Mouse (Mus musculus) heart, postnatal 14 days (tissue): ENCODE measurements around the gene Hyal2. TPM values are rescaled to one million over a fixed set of nuclear protein-coding genes. Genes with fewer than 3 reads are reported as not detected.
A peak's percentile ranks its signal among the peaks of the same experiment; 100 is the strongest.

Experiments
- DNase-seq, 2 experiments: peaks; one replicate each; pipeline ENCODE4 v3.0.0; 2021 to 2022
- intact Hi-C: fragments of 180-260 bp; cut with DNase I; formaldehyde crosslinking; loops from one replicate; pipeline ENCODE4 v1.15.1; 2025
- long read RNA-seq, 2 experiments: library from polyadenylated mRNA; stranded (forward); transcript quantifications; one replicate each; pipeline ENCODE4 v2.0.0; 2021
- total RNA-seq, 2 experiments: library from RNA; stranded (reverse); gene quantifications; 2 replicates each; pipeline ENCODE4 v1.2.3; 2021

Hyal2 gene
- 10 to 100 TPM; 35.8 to 43.1 TPM for total RNA-seq
- long read RNA-seq, experiment 1, transcript Hyal2-201 (4 exons, 1,893 nt), result major isoform, 54 of 73 reads
- long read RNA-seq, experiment 1, partial matches to known transcripts, result 10 of 73 reads
- long read RNA-seq, experiment 1, other reads (novel, unspliced or antisense), result 7 of 73 reads
- long read RNA-seq, experiment 2, transcript Hyal2-201 (4 exons, 1,893 nt), result major isoform, 43 of 61 reads
- long read RNA-seq, experiment 2, partial matches to known transcripts, result 4 of 61 reads
- long read RNA-seq, experiment 2, other reads (novel, unspliced or antisense), result 12 of 61 reads

DNA sequence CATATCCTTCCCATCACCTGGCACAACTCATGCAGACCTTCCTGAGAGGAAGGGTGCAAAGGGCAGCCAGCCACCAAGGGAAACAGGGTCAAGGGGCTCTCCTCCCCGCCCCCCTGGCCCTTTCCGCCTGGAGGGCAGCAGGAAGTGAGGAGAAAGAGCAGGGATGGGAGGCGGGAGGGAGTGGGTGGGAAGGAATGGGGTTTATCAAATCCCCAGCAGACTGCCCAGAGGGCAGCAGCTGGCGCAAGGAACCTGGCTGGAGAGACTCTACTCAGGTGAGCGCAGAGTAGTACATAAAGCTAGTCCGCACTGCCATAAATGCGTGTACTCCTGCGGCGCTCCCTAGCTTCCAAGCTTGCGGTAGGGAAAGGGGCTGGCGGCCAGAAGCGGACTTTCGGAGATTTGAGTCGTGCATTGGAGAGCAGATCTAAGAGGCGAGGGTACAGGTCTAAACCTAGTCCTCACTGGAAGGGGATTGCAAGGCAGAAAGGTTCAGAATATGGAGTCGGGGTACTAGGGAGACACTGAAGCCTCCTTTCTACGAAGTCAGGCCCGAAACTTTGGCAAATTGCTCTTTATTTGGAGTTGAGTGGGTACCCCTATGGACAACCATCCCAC is at the start of gene Hyal2:
Gene Hyal2, plus strand, starts transcription at position 244 of the 618 bp plus-strand sequence.
- intact Hi-C loops, result no loop called here
- DNase-seq, result peak in 1 of 2 experiments; percentile 40

DNA sequence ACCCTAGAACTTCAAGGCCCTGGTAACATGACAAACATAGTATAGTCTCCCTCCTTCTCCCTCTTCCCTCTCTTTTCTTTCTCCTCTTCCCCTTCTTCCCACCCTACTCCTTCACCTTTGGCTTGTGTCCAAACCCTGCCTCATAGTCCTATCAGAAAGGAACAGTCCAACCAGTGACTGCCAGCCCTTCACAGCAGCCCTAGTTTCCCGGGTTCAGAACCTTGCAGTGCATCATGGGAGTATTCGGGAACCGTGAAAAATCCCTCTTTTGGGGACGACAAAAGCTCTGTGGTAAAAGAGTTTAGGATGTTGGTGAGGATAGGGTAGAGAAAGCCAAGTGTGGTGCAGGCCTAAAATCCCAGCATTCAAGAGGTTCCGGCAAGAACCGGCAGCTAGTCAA is 47.4 kb upstream of the Hyal2 start:
- DNase-seq, result no peak
- intact Hi-C loops, result no loop called here

DNA sequence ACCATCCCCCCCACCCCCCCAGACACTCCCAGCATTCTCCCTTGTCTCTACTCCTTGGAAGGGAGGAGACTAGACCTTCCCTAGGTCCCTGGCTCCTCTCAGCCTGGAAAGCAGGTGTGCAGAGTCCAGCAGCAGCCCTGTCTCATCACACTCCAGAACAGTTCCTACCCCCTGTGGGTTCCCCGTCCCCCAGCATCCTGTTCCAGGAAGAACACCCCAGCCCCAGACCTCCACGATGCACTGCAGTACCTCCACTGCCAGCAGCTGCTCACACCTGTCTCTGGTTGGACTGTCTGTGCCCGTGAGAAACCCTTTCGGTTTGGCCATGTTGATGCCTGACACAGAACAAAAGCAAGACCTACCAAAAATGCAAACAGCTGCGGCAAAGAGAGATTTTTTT is 46.6 kb upstream of the Hyal2 start:
- DNase-seq, result no peak
- intact Hi-C loops, result no loop called here

DNA sequence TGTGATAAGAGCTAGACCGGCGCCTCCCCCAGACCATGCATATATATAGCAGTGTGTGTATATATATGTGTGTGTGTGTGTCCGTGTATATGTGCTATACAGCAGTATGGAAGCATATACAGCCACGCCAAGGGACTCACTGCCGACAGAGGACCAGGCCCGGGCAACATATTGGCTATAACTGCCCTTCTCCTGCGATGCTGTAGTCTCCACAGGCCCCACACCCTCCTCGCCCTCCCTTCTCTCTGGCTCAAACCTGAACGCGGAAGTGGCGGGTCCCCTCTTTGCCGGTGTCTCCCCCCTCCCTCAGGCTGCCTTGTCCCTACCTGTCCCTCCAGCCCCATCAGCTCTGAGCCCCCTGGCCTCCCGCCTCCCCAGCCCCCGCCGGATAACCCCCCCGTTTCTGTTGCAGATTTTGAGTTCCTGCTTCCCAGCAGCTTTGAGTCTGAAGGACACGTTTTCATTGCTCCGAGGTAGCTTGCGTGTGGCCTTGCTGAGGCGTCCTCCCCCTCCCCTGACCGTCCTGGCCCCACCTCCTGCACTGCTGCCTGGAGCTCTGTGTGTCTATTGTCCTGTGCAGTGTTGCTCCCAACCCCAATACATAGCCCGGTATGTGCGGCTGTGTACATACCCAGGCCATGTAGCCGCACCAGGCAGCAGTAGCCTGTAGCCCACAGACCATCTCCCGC is 45.9 kb upstream of the Hyal2 start:
- intact Hi-C loops, result no loop called here
- DNase-seq, result no peak

DNA sequence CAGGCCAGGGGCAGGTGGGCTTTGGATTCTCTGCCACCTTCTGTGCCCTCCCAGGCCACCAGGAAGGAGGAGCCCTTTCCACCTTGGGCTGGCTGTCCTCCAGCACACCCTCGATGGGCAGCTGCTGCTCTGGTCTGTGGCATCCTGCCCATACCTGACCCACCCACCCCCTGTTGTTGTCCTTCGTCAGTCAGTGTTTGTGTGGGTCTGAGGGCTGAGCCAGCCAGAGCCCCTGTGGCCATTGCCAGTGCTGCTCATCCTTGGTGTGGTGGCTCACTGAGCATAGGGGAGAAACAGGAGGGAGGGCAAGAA is 45.4 kb upstream of the Hyal2 start:
- no peak for DNase-seq
- intact Hi-C loops, result no loop called here

DNA sequence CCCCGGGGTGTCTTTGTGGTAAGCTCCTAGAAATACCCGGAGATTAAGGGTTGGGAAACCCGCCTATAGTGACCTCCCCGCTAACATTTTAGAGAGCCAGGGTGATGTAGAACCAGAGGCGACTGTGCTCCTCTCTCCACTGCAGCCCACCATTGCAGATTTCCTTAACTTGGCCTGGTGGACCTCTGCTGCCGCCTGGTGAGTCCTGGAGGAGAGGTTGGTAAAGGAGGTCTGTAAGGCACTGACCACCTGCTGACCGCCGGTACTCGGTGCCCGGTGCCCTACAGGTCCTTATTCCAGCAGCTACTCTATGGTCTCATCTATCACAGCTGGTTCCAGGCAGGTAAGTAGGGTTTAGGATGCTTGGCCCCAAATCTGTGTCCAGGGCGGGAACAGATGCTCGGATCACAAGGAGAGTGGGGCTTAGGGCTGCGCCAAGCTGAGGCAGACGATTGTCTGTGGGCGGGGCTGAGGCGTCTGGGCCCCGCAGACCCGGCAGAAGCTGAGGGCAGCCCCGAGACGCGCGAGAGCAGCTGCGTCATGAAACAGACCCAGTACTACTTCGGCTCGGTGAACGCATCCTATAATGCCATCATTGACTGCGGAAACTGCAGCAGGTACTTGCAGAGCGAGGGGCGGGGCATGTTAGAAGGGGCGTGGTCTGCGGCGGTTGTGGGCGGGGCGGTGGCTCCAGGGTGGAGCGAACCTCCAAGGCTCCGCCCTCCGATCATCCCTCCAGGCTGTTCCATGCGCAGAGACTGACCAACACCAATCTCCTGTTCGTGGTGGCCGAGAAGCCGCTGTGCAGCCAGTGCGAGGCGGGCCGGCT is 41.3 kb upstream of the Hyal2 start:
- intact Hi-C loops, result no loop called here
- peak; percentile 58 to 75 for DNase-seq

DNA sequence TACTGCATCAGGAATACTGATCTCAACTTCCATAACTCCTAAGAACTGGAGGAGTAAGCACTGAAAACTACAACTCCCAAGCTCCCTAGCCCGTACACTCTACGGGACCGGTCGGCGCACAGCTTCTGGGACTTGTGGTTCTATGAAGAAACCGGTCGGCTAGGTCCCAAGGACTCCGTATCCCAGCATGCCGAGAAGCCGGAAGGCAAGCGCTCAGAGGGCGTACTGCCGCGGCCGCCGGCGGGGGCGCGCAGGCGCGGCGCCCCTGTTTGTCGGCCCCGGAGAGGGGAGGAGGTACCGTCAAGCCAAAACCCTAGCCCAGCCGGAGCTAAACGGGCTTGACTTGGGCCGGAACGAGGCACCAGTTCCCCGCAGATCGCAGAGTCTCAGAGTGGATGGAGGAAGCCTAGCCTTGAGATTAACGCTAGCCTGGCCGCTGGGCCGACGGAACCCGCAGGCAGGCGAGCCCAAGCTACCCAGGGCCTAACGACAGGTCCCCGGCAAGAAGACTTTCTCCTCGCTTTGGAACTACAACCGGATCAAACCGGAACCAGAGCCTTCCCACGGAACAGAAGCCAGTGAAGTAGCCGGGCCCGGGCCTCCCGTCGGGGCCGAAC is 33.8 kb upstream of the Hyal2 start, which contains the start of gene Tmem115:
Gene Tmem115, plus strand, starts transcription at position 155 of the 617 bp plus-strand sequence.
- intact Hi-C loops, result no loop called here

DNA sequence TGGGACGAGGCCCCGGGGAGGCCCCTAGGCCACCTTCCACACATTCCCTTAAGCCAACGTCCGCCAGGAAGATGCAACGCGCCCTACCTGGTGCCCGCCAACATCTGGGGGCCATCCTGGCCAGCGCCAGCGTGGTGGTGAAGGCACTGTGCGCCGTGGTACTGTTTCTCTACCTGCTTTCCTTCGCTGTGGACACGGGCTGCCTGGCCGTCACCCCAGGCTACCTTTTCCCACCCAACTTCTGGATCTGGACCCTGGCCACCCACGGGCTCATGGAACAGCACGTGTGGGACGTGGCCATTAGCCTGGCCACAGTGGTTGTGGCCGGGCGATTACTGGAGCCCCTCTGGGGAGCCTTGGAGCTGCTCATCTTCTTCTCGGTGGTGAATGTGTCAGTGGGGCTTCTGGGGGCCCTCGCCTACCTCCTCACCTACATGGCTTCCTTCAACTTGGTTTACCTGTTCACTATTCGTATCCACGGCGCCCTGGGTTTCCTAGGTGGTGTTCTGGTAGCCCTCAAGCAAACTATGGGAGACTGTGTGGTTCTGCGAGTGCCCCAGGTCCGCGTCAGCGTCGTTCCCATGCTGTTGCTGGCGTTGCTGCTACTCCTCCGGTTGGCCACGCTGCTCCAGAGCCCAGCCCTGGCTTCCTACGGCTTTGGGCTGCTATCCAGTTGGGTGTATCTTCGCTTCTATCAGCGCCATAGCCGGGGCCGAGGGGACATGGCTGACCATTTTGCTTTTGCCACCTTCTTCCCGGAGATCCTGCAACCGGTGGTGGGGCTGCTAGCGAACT is 33.1 kb upstream of the Hyal2 start:
- intact Hi-C loops, result no loop called here
- DNase-seq, result peak; percentile 45 to 56

More for the DNA sequence above, 33.8 kb upstream of the Hyal2 start, which contains the start of gene Tmem115:
- DNase-seq, result peak; percentile 89 to 92

DNA sequence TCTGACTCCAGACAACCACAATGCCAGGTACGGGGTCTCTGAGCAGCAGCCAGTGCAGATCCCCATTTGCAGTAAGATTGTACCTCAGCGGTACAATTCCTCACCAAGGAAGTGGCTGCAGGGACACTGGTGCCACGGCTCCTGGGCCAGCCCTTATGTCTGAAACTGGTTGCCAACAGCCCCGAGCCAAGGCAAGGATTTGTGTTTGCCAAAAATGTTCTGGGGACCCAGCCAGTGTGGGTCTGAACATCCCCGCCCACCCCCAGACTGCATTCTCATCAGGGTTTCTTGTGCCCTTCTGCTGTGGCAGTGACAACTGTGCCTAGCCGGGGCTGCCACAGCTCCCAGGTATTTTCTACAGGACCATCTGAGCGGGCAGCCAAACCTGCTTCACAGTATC is 29.5 kb upstream of the Hyal2 start:
- DNase-seq, result no peak
- intact Hi-C loops, result no loop called here

DNA sequence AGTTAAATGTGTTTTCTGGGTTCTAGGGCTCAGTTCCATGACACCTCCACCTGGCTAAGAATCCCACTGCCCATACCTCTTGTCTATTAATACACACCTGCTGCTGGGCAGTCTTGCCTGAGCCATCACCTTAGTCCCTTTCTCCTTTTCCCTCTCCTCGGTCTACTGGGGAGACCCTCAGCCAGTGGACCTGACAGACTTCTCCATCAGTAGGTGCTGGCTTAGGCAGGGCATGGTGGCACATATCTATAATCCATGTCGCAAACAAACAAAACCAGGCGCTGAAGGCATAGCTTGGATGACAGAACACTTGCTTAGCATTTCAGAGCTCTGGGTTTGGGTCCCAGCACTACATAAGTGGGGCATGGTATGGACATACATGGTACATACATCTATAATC is 29.0 kb upstream of the Hyal2 start:
- no peak for DNase-seq
- intact Hi-C loops, result no loop called here

DNA sequence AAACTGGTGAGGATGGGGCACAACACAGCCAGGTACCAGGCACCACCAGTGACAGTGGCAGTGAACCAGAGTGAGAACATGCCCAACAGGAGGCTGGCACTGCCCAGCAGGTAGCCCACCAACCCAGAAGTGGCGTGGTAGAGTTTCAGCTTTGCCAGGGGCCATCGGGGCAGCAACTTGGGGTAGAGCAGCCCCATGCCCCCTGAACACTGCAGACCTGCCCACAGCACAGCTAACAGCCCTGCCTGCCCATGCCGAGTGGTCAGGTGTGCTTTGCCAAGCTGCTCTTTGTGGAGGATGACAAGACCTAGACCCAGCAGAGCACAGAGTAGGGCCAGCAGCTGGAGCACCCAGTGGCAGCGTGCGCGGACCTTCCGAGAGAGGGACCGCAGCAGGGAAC is 27.8 kb upstream of the Hyal2 start:
- DNase-seq, result no peak
- intact Hi-C loops, result loop anchor here (5.0 kb wide), 1 partner anchor 718 kb away; the partner anchor contains the start of gene Dcaf1

DNA sequence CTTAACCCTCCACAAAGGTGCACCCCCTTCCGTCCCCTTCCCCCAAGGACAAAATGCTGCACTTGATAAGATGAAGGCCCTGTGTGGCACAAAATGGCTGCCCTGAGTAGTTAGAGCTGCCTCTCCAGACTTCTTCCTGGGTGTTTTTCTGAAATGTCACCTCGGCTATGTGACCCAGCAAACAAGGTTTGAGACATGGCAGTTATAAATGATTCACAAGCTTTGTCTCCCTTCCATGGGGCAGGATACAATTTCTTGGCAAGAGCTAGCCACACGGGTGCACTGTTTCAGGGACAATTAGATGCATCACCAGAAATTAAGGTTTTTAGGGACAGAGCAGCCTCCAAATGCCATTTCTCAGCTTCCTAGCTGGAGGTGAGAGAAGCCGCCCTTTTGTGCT is 27.3 kb upstream of the Hyal2 start:
- intact Hi-C loops, result loop anchor here (5.0 kb wide), 1 partner anchor 718 kb away; the partner anchor contains the start of gene Dcaf1
- DNase-seq, result no peak

DNA sequence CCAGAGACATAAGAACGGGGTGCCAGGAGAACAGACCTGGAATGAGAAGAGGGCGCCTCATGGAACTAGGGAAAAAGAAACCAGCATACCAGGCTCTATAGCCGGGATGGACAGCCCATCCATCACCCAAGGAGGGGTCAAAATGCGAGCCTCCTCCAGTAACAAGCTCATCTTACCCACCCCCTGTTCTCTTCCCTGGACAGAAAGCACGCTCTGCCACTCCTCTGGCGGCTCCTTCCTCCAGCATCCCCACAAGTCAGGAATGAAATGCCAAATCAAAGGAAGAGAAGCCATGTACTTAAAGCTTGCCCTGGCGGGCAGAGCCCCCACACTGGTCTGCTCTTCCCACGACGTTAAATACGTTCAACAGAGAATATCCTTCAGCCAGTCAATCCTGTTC is 26.7 kb upstream of the Hyal2 start:
- DNase-seq, result no peak
- intact Hi-C loops, result loop anchor here (5.0 kb wide), 1 partner anchor 719 kb away; the partner anchor contains the start of gene Dcaf1

DNA sequence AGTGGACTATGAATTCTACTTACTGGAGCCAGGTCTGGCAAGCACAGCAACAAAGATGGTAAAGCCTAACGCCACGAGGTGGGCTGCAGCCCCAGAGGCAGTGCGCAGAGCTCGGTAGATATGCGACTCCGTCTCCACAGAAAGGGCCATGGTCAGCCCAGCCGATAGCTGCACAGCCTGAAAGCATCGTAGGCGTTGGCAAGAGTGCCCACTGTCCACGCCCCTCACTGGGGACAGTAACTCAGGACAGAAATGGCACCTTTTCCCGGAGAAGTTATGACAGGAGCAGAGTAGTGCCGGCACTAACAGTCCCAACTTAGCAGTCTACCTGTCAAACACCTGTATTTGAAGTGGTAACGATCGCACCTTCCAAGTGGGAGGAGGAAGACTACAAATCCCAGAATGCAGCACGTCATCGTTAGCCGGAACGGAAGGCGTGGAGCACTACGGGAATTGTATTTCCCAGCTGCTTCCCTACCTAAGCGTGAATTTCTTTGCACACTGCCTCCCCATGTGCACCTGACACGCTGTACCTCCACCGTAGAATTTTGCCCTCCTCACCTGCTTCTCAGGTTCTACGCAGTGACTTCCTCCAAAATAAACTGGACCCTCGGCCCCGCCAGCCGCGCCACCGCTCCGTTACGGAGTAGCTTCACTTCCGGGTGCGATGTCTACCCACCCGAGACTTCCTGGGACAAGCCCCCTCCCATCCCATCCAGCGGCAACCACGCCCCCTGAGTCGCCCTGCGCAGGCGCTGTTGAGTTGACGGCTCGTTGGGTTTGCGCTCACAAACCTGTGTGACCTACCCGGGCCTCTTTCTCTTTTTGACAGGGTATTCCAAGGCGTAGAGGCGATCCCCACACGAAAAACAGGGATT is 26.0 kb upstream of the Hyal2 start, which contains the start of the genes Cyb561d2 and Nprl2:
Gene Cyb561d2, minus strand, starts transcription at position 720 of the 878 bp plus-strand sequence.
Gene Nprl2, plus strand, starts transcription at position 753 of the 878 bp plus-strand sequence.
- intact Hi-C loops, result loop anchor here (5.0 kb wide), 1 partner anchor 719 kb away; the partner anchor contains the start of gene Dcaf1
- peak; percentile 93 to 95 for DNase-seq

DNA sequence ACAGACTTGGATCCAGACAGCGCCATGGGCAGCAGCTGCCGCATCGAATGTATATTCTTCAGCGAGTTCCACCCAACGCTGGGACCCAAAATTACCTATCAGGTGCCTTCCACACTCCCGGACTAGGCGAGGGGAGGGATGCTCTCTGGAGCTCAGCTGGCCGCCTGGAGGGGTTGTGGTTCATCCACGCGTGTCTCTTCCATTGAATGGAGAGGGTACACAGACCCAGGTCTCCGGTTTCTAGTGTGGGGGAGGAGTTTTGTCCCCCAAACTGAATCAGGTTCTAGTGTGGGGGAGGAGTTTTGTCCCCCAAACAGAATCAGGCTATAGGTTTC is 25.4 kb upstream of the Hyal2 start:
- DNase-seq, result no peak
- intact Hi-C loops, result loop anchor here (5.0 kb wide), 1 partner anchor 720 kb away; the partner anchor contains the start of gene Dcaf1

DNA sequence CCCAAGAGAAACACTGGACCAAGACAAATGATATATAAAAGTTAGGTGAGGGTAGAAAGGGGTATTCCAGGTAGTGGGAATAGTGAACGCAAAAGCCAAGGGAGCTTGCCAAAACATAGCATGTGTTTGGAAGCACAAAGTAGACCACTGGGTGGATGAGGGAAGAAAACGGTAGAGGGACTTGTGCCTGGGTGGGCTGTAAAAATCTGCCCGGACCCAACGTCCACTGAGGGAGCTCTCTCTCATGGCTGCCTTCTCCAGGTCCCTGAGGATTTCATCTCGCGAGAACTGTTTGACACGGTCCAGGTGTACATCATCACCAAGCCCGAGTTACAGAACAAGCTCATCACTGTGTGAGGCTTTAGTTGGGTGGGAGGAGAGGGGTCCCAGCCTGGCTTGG is 25.0 kb upstream of the Hyal2 start:
- intact Hi-C loops, result loop anchor here (5.0 kb wide), 1 partner anchor 720 kb away; the partner anchor contains the start of gene Dcaf1
- no peak for DNase-seq

DNA sequence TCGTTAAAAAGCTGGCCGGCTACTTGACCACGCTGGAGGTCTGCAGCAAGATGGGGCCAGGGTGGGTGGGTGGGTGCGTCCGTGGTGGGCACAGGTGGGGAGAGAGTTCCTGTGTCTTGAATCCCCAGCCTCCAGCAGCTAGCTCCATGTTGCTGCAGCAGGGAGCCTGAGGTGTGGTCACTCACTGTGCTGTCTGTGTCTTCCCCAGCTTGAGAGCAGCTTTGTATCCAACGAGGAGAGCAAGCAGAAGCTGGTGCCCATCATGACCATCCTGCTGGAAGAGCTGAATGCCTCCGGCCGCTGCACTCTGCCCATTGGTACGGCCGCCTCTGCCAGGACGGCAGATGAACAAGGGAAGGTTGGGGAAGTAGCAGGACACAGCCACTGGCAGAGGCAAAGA is 24.4 kb upstream of the Hyal2 start:
- intact Hi-C loops, result loop anchor here (5.0 kb wide), 1 partner anchor 721 kb away; the partner anchor contains the start of gene Dcaf1
- no peak for DNase-seq

DNA sequence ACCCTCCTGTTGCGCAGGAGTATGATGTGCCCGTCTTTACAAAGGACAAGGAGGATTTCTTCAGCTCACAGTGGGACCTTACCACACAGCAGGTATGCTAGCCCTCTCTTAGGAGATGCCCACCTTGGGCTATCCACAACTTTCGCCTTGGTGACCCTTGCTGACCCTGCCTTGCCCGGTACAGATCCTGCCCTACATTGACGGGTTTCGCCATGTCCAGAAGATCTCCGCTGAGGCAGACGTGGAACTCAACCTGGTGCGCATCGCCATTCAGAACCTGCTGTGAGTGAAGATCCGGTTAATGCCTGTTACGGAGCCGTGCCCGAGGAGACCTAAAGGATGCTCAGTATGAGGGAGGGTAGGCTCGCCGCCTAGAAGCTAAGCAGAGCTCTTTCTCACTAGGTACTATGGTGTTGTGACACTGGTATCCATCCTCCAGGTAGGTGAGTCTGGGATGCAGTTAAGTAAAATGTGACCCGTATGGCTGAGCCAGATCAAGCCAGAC is 23.5 kb upstream of the Hyal2 start:
- intact Hi-C loops, result loop anchor here (5.0 kb wide), 1 partner anchor 722 kb away; the partner anchor contains the start of gene Dcaf1
- DNase-seq, result no peak
